Mouse (Mus musculus): ENCODE results near the gene Mss51. TPM values are rescaled to one million over a fixed set of nuclear protein-coding genes. Genes with fewer than 3 reads are reported as not detected.

Gene Mss51
- total and polyA plus RNA-seq, 3 experiments, result 0.47 to 1.5 (median 0.59) TPM

GRCm38 (mm10) chr14:20460216-20460615 lies 36.5 kb downstream of the Mss51 start:
- H3K9ac ChIP-seq (ENCODE audit: insufficient read depth, low read depth), result no peak overlapping the region
- no peaks in the 10 kb centered on the region for H3K79me2 ChIP-seq (replicated peaks; ENCODE audit: control insufficient read depth, extremely low read depth, insufficient read depth, poor library complexity, severe bottlenecking)
- no peak overlapping the region for H3K4me3 ChIP-seq (replicated peaks in 1 of 3; ENCODE audit: low read depth in 2 of 3, low read length in 2 of 3, poor library complexity in 1 of 3)
- H3K27ac ChIP-seq (ENCODE audit: insufficient read depth, low read depth), result no peak overlapping the region
- H3K36me3 ChIP-seq (replicated peaks in 1 of 2; ENCODE audit: control insufficient read depth in 1 of 2, insufficient read depth in 1 of 2, low read length in 1 of 2), result peaks cover 69 to 97% of the 10 kb centered on the region in 2 experiments
- H3K4me1 ChIP-seq (ENCODE audit: control insufficient read depth in 1 of 2, insufficient read depth in 2 of 2), result no peaks in the 10 kb centered on the region
- no peak for TF ChIP-seq GABPA (IDR thresholded peaks at IDR 0.05; ENCODE audit: insufficient replicate concordance, low read depth, low read length)
- no peak for TF ChIP-seq E2F4 (IDR thresholded peaks at IDR 0.05; ENCODE audit: insufficient replicate concordance, low read depth, low read length)
- no peak for TF ChIP-seq POLR2AphosphoS2 (IDR thresholded peaks at IDR 0.05; ENCODE audit: low read depth, low read length)
- TF ChIP-seq CTCF (conservative IDR thresholded peaks at IDR 0.05 in 1 of 2, IDR thresholded peaks at IDR 0.05 in 1 of 2; ENCODE audit: low read depth in 2 of 2, low read length in 2 of 2), result no peak
- TF ChIP-seq USF2 (conservative IDR thresholded peaks at IDR 0.05; ENCODE audit: low read depth, low read length), result no peak
- no peak for TF ChIP-seq PAX5 (IDR thresholded peaks at IDR 0.05; ENCODE audit: low read length)
- TF ChIP-seq CHD2 (IDR thresholded peaks at IDR 0.05; ENCODE audit: low read length), result no peak
- no peak for TF ChIP-seq IRF4 (IDR thresholded peaks at IDR 0.05; ENCODE audit: low read depth, low read length)
- no peaks in the 10 kb centered on the region for H3K9me3 ChIP-seq (replicated peaks; ENCODE audit: low read length)
- no peak overlapping the region for H3K4me2 ChIP-seq (ENCODE audit: insufficient read depth, low read depth, poor library complexity, severe bottlenecking)
- DNase-seq (ENCODE audit: extremely low read depth), result no peak
- no peaks in the 10 kb centered on the region for H3K27me3 ChIP-seq (replicated peaks)
- dilution Hi-C loops (cut with MboI; ENCODE audit: extremely low pct_ligation_motif_present, extremely low pct_unique_long_range_greater_than_20kb, low sequenced_read_pairs) (no loop called here), in situ Hi-C loops (cut with MboI; ENCODE audit: low pct_ligation_motif_present, low pct_unique_long_range_greater_than_20kb, low sequenced_read_pairs) (no loop called here)

GRCm38 (mm10) chr14:20458378-20458777 lies 38.3 kb downstream of the Mss51 start:
- dilution Hi-C loops (cut with MboI; ENCODE audit: extremely low pct_ligation_motif_present, extremely low pct_unique_long_range_greater_than_20kb, low sequenced_read_pairs), result no loop called here
- H3K36me3 ChIP-seq (replicated peaks in 1 of 2; ENCODE audit: control insufficient read depth in 1 of 2, insufficient read depth in 1 of 2, low read length in 1 of 2), result peaks cover 55 to 88% of the 10 kb centered on the region in 2 experiments

GRCm38 (mm10) chr14:20452929-20453328 lies 43.8 kb downstream of the Mss51 start:
- no peak for DNase-seq (ENCODE audit: extremely low read depth)
- H3K27me3 ChIP-seq (replicated peaks), result no peaks in the 10 kb centered on the region
- TF ChIP-seq E2F4 (IDR thresholded peaks at IDR 0.05; ENCODE audit: insufficient replicate concordance, low read depth, low read length) (no peak), NELFE (IDR thresholded peaks at IDR 0.05; ENCODE audit: low read depth, low read length) (no peak), IRF4 (IDR thresholded peaks at IDR 0.05; ENCODE audit: low read depth, low read length) (no peak), MAFK (IDR thresholded peaks at IDR 0.05; ENCODE audit: insufficient replicate concordance, low read length) (no peak), SMC3 (IDR thresholded peaks at IDR 0.05; ENCODE audit: low read depth, low read length) (no peak), POLR2AphosphoS2 (IDR thresholded peaks at IDR 0.05; ENCODE audit: low read depth, low read length) (no peak), JUN (IDR thresholded peaks at IDR 0.05; ENCODE audit: insufficient read depth, low read depth, low read length) (no peak), RCOR1 (conservative IDR thresholded peaks at IDR 0.05; ENCODE audit: low read depth, low read length) (no peak), CHD1 (IDR thresholded peaks at IDR 0.05; ENCODE audit: low read depth, low read length) (no peak), HCFC1 (IDR thresholded peaks at IDR 0.05; ENCODE audit: low read depth, low read length) (no peak), MAX (IDR thresholded peaks at IDR 0.05; ENCODE audit: low read length) (no peak), ZKSCAN1 (IDR thresholded peaks at IDR 0.05; ENCODE audit: borderline replicate concordance, low read depth, low read length) (no peak), UBTF (IDR thresholded peaks at IDR 0.05; ENCODE audit: low read depth, low read length) (no peak), TBP (conservative IDR thresholded peaks at IDR 0.05; ENCODE audit: low read depth, low read length) (no peak), ZC3H11A (IDR thresholded peaks at IDR 0.05; ENCODE audit: low read depth, low read length) (no peak), CTCF (conservative IDR thresholded peaks at IDR 0.05 in 1 of 2, IDR thresholded peaks at IDR 0.05 in 1 of 2; ENCODE audit: low read depth in 2 of 2, low read length in 2 of 2) (no peak), NRF1 (IDR thresholded peaks at IDR 0.05; ENCODE audit: low read depth, low read length) (no peak)
- peaks cover 0 to 10% of the 10 kb centered on the region in 2 experiments; a peak in 2 of 4 replicates for H3K4me1 ChIP-seq (ENCODE audit: control insufficient read depth in 1 of 2, insufficient read depth in 2 of 2)
- H3K79me2 ChIP-seq (replicated peaks; ENCODE audit: control insufficient read depth, extremely low read depth, insufficient read depth, poor library complexity, severe bottlenecking), result no peaks in the 10 kb centered on the region
- no peak overlapping the region for H3K27ac ChIP-seq (ENCODE audit: insufficient read depth, low read depth)
- no peak overlapping the region for H3K4me2 ChIP-seq (ENCODE audit: insufficient read depth, low read depth, poor library complexity, severe bottlenecking)
- no peak overlapping the region for H3K9ac ChIP-seq (ENCODE audit: insufficient read depth, low read depth)
- H3K9me3 ChIP-seq (replicated peaks; ENCODE audit: low read length), result no peaks in the 10 kb centered on the region
- peaks cover 17 to 36% of the 10 kb centered on the region in 2 experiments for H3K36me3 ChIP-seq (replicated peaks in 1 of 2; ENCODE audit: control insufficient read depth in 1 of 2, insufficient read depth in 1 of 2, low read length in 1 of 2)
- no peak overlapping the region for H3K4me3 ChIP-seq (replicated peaks in 1 of 3; ENCODE audit: low read depth in 2 of 3, low read length in 2 of 3, poor library complexity in 1 of 3)
- in situ Hi-C loops (cut with MboI; ENCODE audit: low pct_ligation_motif_present, low pct_unique_long_range_greater_than_20kb, low sequenced_read_pairs), result no loop called here
- dilution Hi-C loops (cut with MboI; ENCODE audit: extremely low pct_ligation_motif_present, extremely low pct_unique_long_range_greater_than_20kb, low sequenced_read_pairs), result no loop called here

More at GRCm38 (mm10) chr14:20458378-20458777, 38.3 kb downstream of the Mss51 start:
- Histone ChIP-seq H3K9me3 (replicated peaks; ENCODE audit: low read length) (no peaks in the 10 kb centered on the region), H3K27ac (ENCODE audit: insufficient read depth, low read depth) (no peak overlapping the region), H3K27me3 (replicated peaks) (no peaks in the 10 kb centered on the region), H3K9ac (ENCODE audit: insufficient read depth, low read depth) (no peak overlapping the region), H3K4me2 (ENCODE audit: insufficient read depth, low read depth, poor library complexity, severe bottlenecking) (no peak overlapping the region), H3K4me1 (ENCODE audit: control insufficient read depth in 1 of 2, insufficient read depth in 2 of 2) (no peaks in the 10 kb centered on the region), H3K4me3 (replicated peaks in 1 of 3; ENCODE audit: low read depth in 2 of 3, low read length in 2 of 3, poor library complexity in 1 of 3) (no peak overlapping the region), H3K79me2 (replicated peaks; ENCODE audit: control insufficient read depth, extremely low read depth, insufficient read depth, poor library complexity, severe bottlenecking) (no peaks in the 10 kb centered on the region)
- DNase-seq (ENCODE audit: extremely low read depth), result no peak
- in situ Hi-C loops (cut with MboI; ENCODE audit: low pct_ligation_motif_present, low pct_unique_long_range_greater_than_20kb, low sequenced_read_pairs), result no loop called here
- no peak for TF ChIP-seq PAX5 (IDR thresholded peaks at IDR 0.05; ENCODE audit: low read length)
- TF ChIP-seq POLR2AphosphoS2 (IDR thresholded peaks at IDR 0.05; ENCODE audit: low read depth, low read length), result no peak
- TF ChIP-seq POLR2A (IDR thresholded peaks at IDR 0.05; ENCODE audit: low read depth, low read length), result no peak
- TF ChIP-seq IRF4 (IDR thresholded peaks at IDR 0.05; ENCODE audit: low read depth, low read length), result no peak
- TF ChIP-seq CHD2 (IDR thresholded peaks at IDR 0.05; ENCODE audit: low read length), result no peak
